Mouse (Mus musculus) c-Kit-negative CD71-positive TER-119-positive erythroid progenitor cells, embryonic 14.5 days (primary cell): ENCODE data around the gene Lrch4.

ENCODE experiments used
- DNase-seq: peaks from one replicate; pipeline ENCODE4 v3.0.0-alpha.2; 2013; ENCODE audit warnings: low read depth, low spot score

Gene Lrch4

GRCm38 (mm10) chr5:137652474-137652873 lies 23.6 kb downstream of the Lrch4 start:
- peak; percentile 52 for DNase-seq

GRCm38 (mm10) chr5:137653366-137653765 lies 24.4 kb downstream of the Lrch4 start:
- no peak for DNase-seq

GRCm38 (mm10) chr5:137654746-137655145 lies 25.8 kb downstream of the Lrch4 start:
- no peak for DNase-seq

DNA sequence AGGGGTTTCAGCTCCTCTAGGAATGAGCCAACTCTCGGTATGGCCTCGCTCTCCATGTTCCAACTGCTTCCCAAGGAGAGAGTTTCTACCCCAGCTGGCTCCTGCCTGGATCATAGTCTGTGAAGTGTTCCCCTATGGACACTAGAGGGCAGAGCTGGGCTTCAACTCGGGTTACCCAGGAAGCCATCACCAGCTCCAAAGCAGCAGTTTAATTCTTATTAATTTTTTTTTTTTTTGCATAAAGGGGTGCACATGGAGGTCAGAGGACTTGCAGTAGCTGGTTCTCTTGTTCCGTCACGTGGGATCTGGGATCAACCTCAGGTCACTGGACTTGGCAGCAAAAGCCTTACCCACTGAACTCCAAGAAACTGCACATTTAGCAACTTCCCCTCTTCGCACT lies 28.1 kb downstream of the Lrch4 start:
- peak; percentile 47 for DNase-seq

DNA sequence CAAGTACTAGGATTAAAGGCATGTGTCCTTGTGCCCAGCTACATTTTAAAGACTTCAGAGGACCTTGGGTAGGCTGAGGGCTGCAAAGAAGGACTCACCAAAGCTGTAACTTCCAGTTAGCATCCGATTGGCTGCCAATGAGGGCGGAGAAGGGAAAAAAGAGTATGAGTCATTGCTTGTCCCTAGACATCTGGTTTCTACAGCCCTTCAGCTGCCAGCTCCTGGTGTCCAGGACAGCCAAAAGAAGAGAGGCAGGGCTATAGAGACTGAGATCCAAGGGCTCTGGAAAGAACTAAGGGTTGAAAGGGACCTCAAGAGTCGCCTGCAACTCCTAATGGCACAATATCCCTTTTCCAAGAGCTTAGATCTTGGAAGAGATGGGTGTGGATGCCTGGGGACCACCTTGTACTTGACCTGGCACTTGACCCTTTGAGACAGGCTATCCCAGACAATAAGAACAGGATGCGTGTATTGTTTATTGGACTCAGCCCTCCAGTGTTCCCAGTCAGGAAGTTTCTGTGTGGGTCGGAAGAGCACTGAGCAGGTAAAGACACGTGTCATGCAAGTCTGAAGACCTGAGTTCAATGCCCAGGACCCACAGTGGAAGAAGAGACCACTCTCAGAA lies 31.3 kb downstream of the Lrch4 start:
- no peak for DNase-seq

GRCm38 (mm10) chr5:137663057-137663456 lies 34.1 kb downstream of the Lrch4 start:
- DNase-seq = no peak

GRCm38 (mm10) chr5:137668971-137669370 lies 40.0 kb downstream of the Lrch4 start:
- DNase-seq = no peak

GRCm38 (mm10) chr5:137670240-137670639 lies 41.3 kb downstream of the Lrch4 start:
- DNase-seq = no peak

- DNase-seq = no peak
These were observed 42.7 kb downstream of the Lrch4 start for GRCm38 (mm10) chr5:137671443-137672240.

- no peak for DNase-seq
These were observed 43.4 kb downstream of the Lrch4 start for GRCm38 (mm10) chr5:137672361-137672760.

DNA sequence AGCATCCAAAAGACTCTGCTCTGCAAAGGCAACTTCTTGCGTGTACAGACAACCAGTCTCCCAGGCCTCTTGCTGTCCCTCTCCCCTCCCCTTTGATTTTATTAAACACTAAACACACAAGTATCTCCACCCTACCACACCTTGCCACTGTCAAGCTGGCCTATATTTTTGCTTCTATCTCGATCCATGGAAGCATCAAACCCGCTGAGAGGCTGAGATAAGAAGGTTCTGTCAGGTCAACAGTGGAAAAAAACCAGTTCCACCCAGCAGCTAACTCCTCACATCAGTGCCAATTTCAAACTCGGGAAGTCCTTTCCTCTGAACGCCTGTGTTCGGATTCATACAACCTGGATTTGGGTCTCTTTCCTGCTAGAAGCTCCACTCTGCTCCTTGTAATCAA lies 44.1 kb downstream of the Lrch4 start:
- DNase-seq = no peak

GRCm38 (mm10) chr5:137674786-137675185 lies 45.9 kb downstream of the Lrch4 start:
- no peak for DNase-seq

DNA sequence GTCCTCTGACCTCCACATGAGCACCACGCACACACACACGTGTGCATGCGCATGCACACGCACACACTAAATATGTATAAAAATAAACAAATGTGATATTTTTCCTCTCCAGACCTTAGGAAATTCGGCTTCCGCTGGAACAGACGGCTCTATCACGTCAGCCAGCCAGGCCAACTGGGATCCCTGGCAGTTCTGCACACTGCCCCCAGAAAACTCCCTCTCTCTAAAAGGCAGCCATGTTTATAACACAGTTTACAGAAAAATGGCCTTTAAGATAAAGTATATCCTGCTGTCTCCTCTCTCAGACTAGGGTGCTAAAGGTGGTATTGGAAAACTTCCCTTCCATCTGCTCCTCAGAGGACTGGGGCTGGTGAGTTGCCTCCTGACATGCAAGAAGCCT lies 48.9 kb downstream of the Lrch4 start:
- DNase-seq = no peak

DNA sequence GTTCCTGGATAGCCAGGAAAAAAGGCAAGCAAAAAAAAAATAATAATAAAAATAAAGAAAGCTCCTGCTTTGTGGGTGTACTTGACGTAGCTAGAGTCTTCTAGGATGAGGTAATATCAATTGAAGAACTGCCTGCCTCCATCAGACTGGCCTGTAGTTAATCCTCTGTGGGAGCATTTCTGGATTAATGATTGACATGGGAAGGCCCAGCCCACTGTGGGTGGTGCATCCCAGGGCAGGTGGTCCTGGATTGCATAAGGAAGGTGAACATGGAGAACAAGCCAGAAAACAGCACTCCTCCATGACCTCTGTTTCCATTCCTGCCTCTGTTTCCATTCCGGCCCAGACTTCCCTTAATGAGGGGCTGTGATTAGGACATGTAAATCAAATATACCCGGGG lies 49.8 kb downstream of the Lrch4 start:
- no peak for DNase-seq

- DNase-seq = no peak
These were observed 50.8 kb downstream of the Lrch4 start for GRCm38 (mm10) chr5:137679726-137680125.

- DNase-seq = no peak
These were observed 53.6 kb downstream of the Lrch4 start for GRCm38 (mm10) chr5:137682526-137682925.

- DNase-seq = no peak
These were observed 54.7 kb downstream of the Lrch4 start for GRCm38 (mm10) chr5:137683388-137684293.

- DNase-seq = peak; percentile 98
These were observed 55.6 kb downstream of the Lrch4 start, which contains the start of gene Agfg2 for GRCm38 (mm10) chr5:137684294-137685123. Agfg2 (minus strand) TSS chr5:137684726.

- no peak for DNase-seq
These were observed 56.7 kb downstream of the Lrch4 start for GRCm38 (mm10) chr5:137685653-137686052.

DNA sequence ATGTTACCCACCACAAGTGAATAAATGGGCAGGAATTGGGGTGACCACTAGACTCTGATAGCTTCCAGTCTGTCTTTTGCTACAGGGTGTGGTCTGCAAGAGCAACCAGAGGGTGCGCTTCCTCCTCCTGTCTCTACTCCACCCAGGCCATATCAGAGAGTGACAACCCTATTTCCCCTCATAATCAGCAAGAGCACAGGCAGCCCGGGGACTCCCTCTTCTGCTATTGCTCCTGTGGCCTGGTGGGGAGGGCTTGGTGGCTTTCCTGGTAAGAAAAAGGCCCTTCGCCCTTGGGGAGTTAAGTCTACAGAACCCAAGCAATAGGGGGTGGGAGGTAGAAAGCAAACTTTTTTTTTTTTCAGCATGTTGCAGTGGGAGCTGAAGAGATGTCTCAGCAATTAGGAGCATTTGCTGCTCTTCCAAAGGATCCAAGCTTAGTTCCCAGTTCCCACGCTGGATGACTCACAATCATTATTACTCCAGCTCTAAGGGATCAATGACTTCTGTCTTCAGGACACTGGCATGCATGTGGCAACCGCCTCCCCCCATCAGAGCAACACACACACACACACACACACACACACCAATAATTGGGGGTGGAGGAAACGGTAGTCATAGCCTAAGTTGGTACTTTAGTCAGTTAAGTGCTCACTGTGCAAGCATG lies 57.3 kb downstream of the Lrch4 start:
- DNase-seq = peak; percentile 88

GRCm38 (mm10) chr5:137689974-137690373 lies 61.1 kb downstream of the Lrch4 start:
- DNase-seq = no peak
